Comparison of ENCODE assay signal across 14 mouse cellular contexts in the genomic region with DNA sequence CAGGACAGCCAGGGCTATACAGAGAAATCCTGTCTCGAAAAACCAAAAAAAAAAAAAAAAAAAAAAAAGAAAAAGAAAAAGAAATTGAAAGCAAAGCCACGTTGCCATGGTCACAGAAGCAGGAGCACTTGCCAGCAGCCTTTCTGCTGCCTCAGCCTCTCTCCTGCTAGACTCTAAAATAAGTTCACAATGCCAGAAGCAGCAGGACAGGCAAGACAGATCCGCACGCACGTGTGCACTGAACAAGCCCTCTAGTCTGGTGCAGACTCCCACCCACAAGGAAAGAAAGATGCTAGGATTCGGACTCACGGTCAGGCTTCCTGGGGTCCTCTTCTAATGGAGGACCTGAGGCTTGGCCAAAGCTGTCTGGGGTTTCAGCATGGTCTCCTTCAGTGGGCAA. TPM values are rescaled to one million over a fixed set of nuclear protein-coding genes. Genes with fewer than 3 reads are reported as not detected.
DNase-seq lines count a peak whose midpoint lies in the region; ATAC-seq lines count a peak whose summit lies in the region.
"Had no signal": no experiment of that assay in that cellular context is flagged by ENCODE, and none has a peak within 500 bp of the region (broad histone marks: within the 10 kb centered on the region; RNA-seq: fewer than 3 reads in every experiment).

No protein-coding gene starts in this region.

- H3K4me1 ChIP-seq in forebrain, embryonic 14.5 days (ENCODE audit: control insufficient read depth, insufficient read depth, low read length), result peaks cover 4% of the 10 kb centered on the region; the same call in 1 of the 2 replicates
- H3K4me1 ChIP-seq in forebrain, embryonic 13.5 days, result peaks cover 19% of the 10 kb centered on the region
- peaks cover 16% of the 10 kb centered on the region for H3K4me1 ChIP-seq in midbrain, embryonic 14.5 days (ENCODE audit: control insufficient read depth, insufficient read depth, low read length)
- H3K4me1 ChIP-seq in midbrain, embryonic 13.5 days (replicated peaks), result peaks cover 22% of the 10 kb centered on the region

- DNase-seq in forebrain, embryonic 14.5 days (ENCODE audit: low spot score), result peak; percentile 60
- DNase-seq in midbrain, embryonic 14.5 days, result peak; percentile 48
- peak; percentile 13 to 53 for DNase-seq in layer of hippocampus, postnatal 14 days (ENCODE audit: low spot score in 2 of 2)
- peak; percentile 51 for DNase-seq in right cerebral cortex, postnatal 25 days
- no peak for DNase-seq in embryo, embryonic 10 days (ENCODE audit: low spot score)
- DNase-seq: cerebellum, postnatal 36 days had no signal

- no peak overlapping the region for H3K4me2 ChIP-seq in forebrain, embryonic 14.5 days (ENCODE audit: low read length)
- H3K4me2 ChIP-seq in forebrain, embryonic 13.5 days, result no peak overlapping the region
- no peak overlapping the region for H3K4me2 ChIP-seq in midbrain, embryonic 14.5 days (ENCODE audit: low read length)
- no peak overlapping the region for H3K4me2 ChIP-seq in midbrain, embryonic 13.5 days (replicated peaks)
- H3K4me2 ChIP-seq: intestine, embryonic 15.5 days; limb, embryonic 13.5 days had no signal

- H3K9ac ChIP-seq in forebrain, embryonic 14.5 days (ENCODE audit: low read length), result no peak overlapping the region
- no peak overlapping the region for H3K9ac ChIP-seq in forebrain, embryonic 13.5 days
- H3K9ac ChIP-seq in midbrain, embryonic 14.5 days (replicated peaks; ENCODE audit: low read length), result no peak overlapping the region
- no peak overlapping the region for H3K9ac ChIP-seq in midbrain, embryonic 13.5 days (replicated peaks)
- H3K9ac ChIP-seq: intestine, embryonic 15.5 days; limb, embryonic 13.5 days had no signal

- H3K27ac ChIP-seq in forebrain, embryonic 14.5 days (ENCODE audit: low read depth, low read length), result no peak overlapping the region
- H3K27ac ChIP-seq in forebrain, embryonic 13.5 days, result no peak overlapping the region
- no peak overlapping the region for H3K27ac ChIP-seq in midbrain, embryonic 14.5 days (replicated peaks; ENCODE audit: low read depth, low read length)
- no peak overlapping the region for H3K27ac ChIP-seq in midbrain, embryonic 13.5 days
- H3K27ac ChIP-seq: intestine, embryonic 15.5 days; limb, embryonic 13.5 days had no signal

- H3K27me3 ChIP-seq in forebrain, embryonic 14.5 days (replicated peaks; ENCODE audit: control insufficient read depth, insufficient read depth, low read length), result no peaks in the 10 kb centered on the region; the same call in 1 of the 2 replicates
- peaks cover 21% of the 10 kb centered on the region for H3K27me3 ChIP-seq in forebrain, embryonic 13.5 days
- peaks cover 8% of the 10 kb centered on the region; the same call in 1 of the 2 replicates for H3K27me3 ChIP-seq in midbrain, embryonic 14.5 days (ENCODE audit: control insufficient read depth, insufficient read depth, low read length)
- peaks cover 14% of the 10 kb centered on the region for H3K27me3 ChIP-seq in midbrain, embryonic 13.5 days
- H3K27me3 ChIP-seq: Patski had no signal

- H3K36me3 ChIP-seq in forebrain, embryonic 14.5 days (ENCODE audit: control insufficient read depth, insufficient read depth, low read length), result no peaks in the 10 kb centered on the region
- no peaks in the 10 kb centered on the region for H3K36me3 ChIP-seq in forebrain, embryonic 13.5 days (ENCODE audit: poor library complexity, severe bottlenecking)
- no peaks in the 10 kb centered on the region for H3K36me3 ChIP-seq in midbrain, embryonic 14.5 days (ENCODE audit: control insufficient read depth, insufficient read depth, low read length)
- no peaks in the 10 kb centered on the region for H3K36me3 ChIP-seq in midbrain, embryonic 13.5 days
- H3K36me3 ChIP-seq: intestine, embryonic 15.5 days; limb, embryonic 13.5 days had no signal

- WGBS in forebrain, embryonic 14.5 days, result 64% methylated on average over 7 of the region's 7 CpGs
- 66% methylated on average over 7 of the region's 7 CpGs for WGBS in forebrain, embryonic 13.5 days
- WGBS in midbrain, embryonic 14.5 days, result 65% methylated on average over 7 of the region's 7 CpGs
- WGBS in midbrain, embryonic 13.5 days, result 66% methylated on average over 6 of the region's 7 CpGs

- ATAC-seq in forebrain, embryonic 14.5 days, result no peak
- ATAC-seq in forebrain, embryonic 13.5 days, result no peak
- ATAC-seq in midbrain, embryonic 14.5 days (ENCODE audit: low FRiP score, low TSS enrichment), result no peak
- no peak for ATAC-seq in midbrain, embryonic 13.5 days
- no peak for ATAC-seq in erythroblast, adult 5-6 weeks (replicated peaks; ENCODE audit: low FRiP score, poor library complexity, severe bottlenecking)
- ATAC-seq: intestine, embryonic 15.5 days; Patski had no signal

- no peaks in the 10 kb centered on the region for H3K9me3 ChIP-seq in forebrain, embryonic 14.5 days (replicated peaks; ENCODE audit: control insufficient read depth, low read length)
- H3K9me3 ChIP-seq in forebrain, embryonic 13.5 days (replicated peaks), result no peaks in the 10 kb centered on the region
- H3K9me3 ChIP-seq in midbrain, embryonic 14.5 days (ENCODE audit: control insufficient read depth, low read length), result no peaks in the 10 kb centered on the region
- no peaks in the 10 kb centered on the region for H3K9me3 ChIP-seq in midbrain, embryonic 13.5 days
- H3K9me3 ChIP-seq: intestine, embryonic 15.5 days; limb, embryonic 13.5 days had no signal

- H3K4me3 ChIP-seq in forebrain, embryonic 14.5 days (ENCODE audit: low read depth, low read length), result no peak overlapping the region
- H3K4me3 ChIP-seq in forebrain, embryonic 13.5 days, result no peak overlapping the region
- H3K4me3 ChIP-seq in midbrain, embryonic 14.5 days (replicated peaks; ENCODE audit: low read depth, low read length), result no peak overlapping the region
- H3K4me3 ChIP-seq in midbrain, embryonic 13.5 days (replicated peaks), result no peak overlapping the region
- H3K4me3 ChIP-seq: intestine, embryonic 15.5 days; limb, embryonic 13.5 days had no signal

RNA-seq across cellular contexts. Expression of gene 4930539E08Rik, which starts 7.2 kb away (rescaled TPM):
- 0.50 and 0.62 TPM in 2 replicates for polyA plus RNA-seq in forebrain, embryonic 14.5 days (2014; fragmentation: Nextera tagmentation; extraction: Ambion mirVana)
- polyA plus RNA-seq in forebrain, embryonic 13.5 days (2015; fragmentation: Nextera tagmentation; extraction: Ambion mirVana), result 0.15 and 0.25 TPM in 2 replicates
- 1.0 and 1.2 TPM in 2 replicates for polyA plus RNA-seq in midbrain, embryonic 14.5 days (2014; fragmentation: Nextera tagmentation; extraction: Ambion mirVana)
- polyA plus RNA-seq in midbrain, embryonic 13.5 days (2015; fragmentation: Nextera tagmentation; extraction: Ambion mirVana), result 0.44 and 1.1 TPM in 2 replicates
- total RNA-seq in layer of hippocampus, postnatal 14 days (2021), result 1 to 10 TPM; 3.2 to 3.8 TPM
- not detected in 2 replicates for total RNA-seq in erythroblast, adult 5-6 weeks (2015; ENCODE audit: low replicate concordance)
- 0.17 TPM in 1 of 2 replicates, not detected in the other for total RNA-seq in erythroblast, adult 5-6 weeks (2017; ENCODE audit: low replicate concordance)

RNA-seq across cellular contexts. Expression of gene Pxt1, which starts 35.7 kb away (rescaled TPM):
- polyA plus RNA-seq in forebrain, embryonic 14.5 days (2014; fragmentation: Nextera tagmentation; extraction: Ambion mirVana), result not detected in 2 replicates
- polyA plus RNA-seq in forebrain, embryonic 13.5 days (2015; fragmentation: Nextera tagmentation; extraction: Ambion mirVana), result not detected in 2 replicates
- not detected in 2 replicates for polyA plus RNA-seq in midbrain, embryonic 14.5 days (2014; fragmentation: Nextera tagmentation; extraction: Ambion mirVana)
- polyA plus RNA-seq in midbrain, embryonic 13.5 days (2015; fragmentation: Nextera tagmentation; extraction: Ambion mirVana), result not detected in 2 replicates
- total RNA-seq in layer of hippocampus, postnatal 14 days (2021), result not detected
- 9.8 TPM in 1 of 2 replicates, not detected in the other for total RNA-seq in erythroblast, adult 5-6 weeks (2015; ENCODE audit: low replicate concordance)
- not detected in 2 replicates for total RNA-seq in erythroblast, adult 5-6 weeks (2017; ENCODE audit: low replicate concordance)
- polyA plus RNA-seq: heart, embryonic 14.5 days; intestine, embryonic 15.5 days; limb, embryonic 13.5 days; Patski; stomach, embryonic 14.5 days had no signal

RNA-seq across cellular contexts. Expression of gene Kctd20, which starts 43.8 kb away (rescaled TPM):
- 84.4 and 99.1 TPM in 2 replicates for polyA plus RNA-seq in forebrain, embryonic 14.5 days (2014; fragmentation: Nextera tagmentation; extraction: Ambion mirVana)
- polyA plus RNA-seq in forebrain, embryonic 13.5 days (2015; fragmentation: Nextera tagmentation; extraction: Ambion mirVana), result 107 and 115 TPM in 2 replicates
- 61.1 and 93.6 TPM in 2 replicates for polyA plus RNA-seq in midbrain, embryonic 14.5 days (2014; fragmentation: Nextera tagmentation; extraction: Ambion mirVana)
- polyA plus RNA-seq in midbrain, embryonic 13.5 days (2015; fragmentation: Nextera tagmentation; extraction: Ambion mirVana), result 97.3 and 97.9 TPM in 2 replicates
- total RNA-seq in layer of hippocampus, postnatal 14 days (2021), result 10 to 100 TPM; 76.2 to 77.7 TPM
- 81.7 and 150 TPM in 2 replicates for total RNA-seq in erythroblast, adult 5-6 weeks (2015; ENCODE audit: low replicate concordance)
- total RNA-seq in erythroblast, adult 5-6 weeks (2017; ENCODE audit: low replicate concordance), result 178 and 221 TPM in 2 replicates

RNA-seq across cellular contexts. Expression of gene Pnpla1, which starts 49.7 kb away (rescaled TPM):
- polyA plus RNA-seq in forebrain, embryonic 14.5 days (2014; fragmentation: Nextera tagmentation; extraction: Ambion mirVana), result not detected in 2 replicates
- not detected in 2 replicates for polyA plus RNA-seq in forebrain, embryonic 13.5 days (2015; fragmentation: Nextera tagmentation; extraction: Ambion mirVana)
- 0.04 TPM in 1 of 2 replicates, not detected in the other for polyA plus RNA-seq in midbrain, embryonic 14.5 days (2014; fragmentation: Nextera tagmentation; extraction: Ambion mirVana)
- polyA plus RNA-seq in midbrain, embryonic 13.5 days (2015; fragmentation: Nextera tagmentation; extraction: Ambion mirVana), result not detected in 2 replicates
- under 1 TPM; 0.18 to 0.26 TPM for total RNA-seq in layer of hippocampus, postnatal 14 days (2021)
- total RNA-seq in erythroblast, adult 5-6 weeks (2015; ENCODE audit: low replicate concordance), result 0.19 TPM in 1 of 2 replicates, not detected in the other
- total RNA-seq in erythroblast, adult 5-6 weeks (2017; ENCODE audit: low replicate concordance), result 0.68 TPM in 1 of 2 replicates, not detected in the other
- polyA plus RNA-seq: heart, embryonic 14.5 days; Patski had no signal
